Mouse (Mus musculus) CD4-positive, CD25-positive, alpha-beta regulatory T cell, adult 2 months (primary cell): Measurements from ENCODE around the gene Myoc.
"Not testable (repeated sequence)": the region's sequence is repeated elsewhere in the genome, so short reads cannot be mapped to it uniquely, and the experiment has no call there.

Experiments used
- DNase-seq: peaks from one replicate; pipeline ENCODE4 v3.0.0-alpha.2; 2012; ENCODE audit warnings: low read depth, low spot score

Gene Myoc

GRCm38 (mm10) chr1:162639051-162639750 lies at the start of gene Myoc:
Gene Myoc, plus strand, starts transcription at chr1:162639155.
- DNase-seq = no peak

DNA sequence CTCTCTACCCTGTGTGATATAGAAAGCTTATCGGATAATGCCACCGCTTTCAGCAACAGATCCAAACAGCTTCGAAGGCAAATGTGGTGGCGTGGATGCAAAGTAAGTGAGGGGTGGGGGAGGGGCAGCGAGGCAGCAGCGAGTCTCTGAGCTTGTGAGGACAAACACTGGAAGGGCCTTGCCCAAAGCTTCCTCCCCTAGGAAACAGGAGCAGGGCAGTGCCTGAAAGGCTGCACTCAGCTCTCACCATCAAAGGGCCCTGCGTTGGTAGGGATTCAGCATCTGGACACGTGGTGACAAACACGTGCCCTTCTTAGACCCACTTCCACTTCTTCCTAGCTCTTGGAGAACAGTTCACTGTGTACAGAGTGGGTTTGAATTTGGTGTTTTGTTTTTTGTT lies 49.5 kb upstream of the Myoc start:
- no peak for DNase-seq

DNA sequence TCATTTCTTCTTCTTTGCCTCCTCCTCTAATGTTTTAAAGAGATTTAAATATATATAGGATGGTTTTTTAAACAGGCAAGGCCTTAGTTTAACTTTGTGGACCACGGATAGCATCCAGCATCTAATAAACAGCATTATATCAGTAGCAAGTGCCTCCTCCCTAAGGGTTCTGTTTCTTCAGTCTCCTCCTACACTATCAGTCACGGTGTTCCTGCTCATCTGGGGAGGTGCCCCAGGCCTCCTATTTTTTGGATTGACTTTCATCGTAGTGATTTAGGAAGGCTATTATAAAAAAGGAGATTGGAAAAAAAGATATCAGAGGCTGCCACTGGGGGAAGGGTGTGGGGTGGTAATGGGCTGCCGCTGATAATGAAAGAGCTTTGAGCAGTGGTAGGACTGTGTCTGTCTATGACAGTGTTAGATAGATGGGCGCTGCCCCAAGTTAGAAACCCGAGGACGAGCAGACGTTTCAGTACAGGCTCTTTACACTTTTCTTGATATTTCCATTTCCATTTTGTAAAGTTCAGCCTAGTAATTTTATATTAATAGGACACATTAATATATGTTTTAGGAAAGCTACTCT lies 48.4 kb upstream of the Myoc start:
- DNase-seq = no peak

GRCm38 (mm10) chr1:162597379-162598102 lies 41.4 kb upstream of the Myoc start:
- DNase-seq = no peak

DNA sequence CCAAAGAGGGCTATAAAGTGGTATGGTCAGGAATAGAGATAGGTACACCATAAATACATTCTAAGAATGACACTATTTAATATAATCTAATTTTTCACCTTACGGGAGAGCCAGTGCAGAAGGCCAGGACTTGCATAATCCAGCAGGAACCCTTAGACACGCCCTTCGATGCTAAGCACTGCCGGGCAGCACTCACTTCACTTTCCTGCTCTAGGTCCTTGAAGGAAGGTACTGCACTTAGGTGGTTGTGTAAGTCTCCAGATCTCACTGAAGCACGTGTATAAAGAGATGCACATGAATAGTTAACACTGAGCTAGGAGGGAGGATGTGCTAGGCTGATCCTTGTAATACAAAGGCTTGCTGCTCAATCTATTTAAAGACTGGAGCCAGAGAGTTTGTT lies 39.3 kb upstream of the Myoc start:
- DNase-seq = no peak

- no peak for DNase-seq
These were observed 37.7 kb upstream of the Myoc start for GRCm38 (mm10) chr1:162601288-162601687.

DNA sequence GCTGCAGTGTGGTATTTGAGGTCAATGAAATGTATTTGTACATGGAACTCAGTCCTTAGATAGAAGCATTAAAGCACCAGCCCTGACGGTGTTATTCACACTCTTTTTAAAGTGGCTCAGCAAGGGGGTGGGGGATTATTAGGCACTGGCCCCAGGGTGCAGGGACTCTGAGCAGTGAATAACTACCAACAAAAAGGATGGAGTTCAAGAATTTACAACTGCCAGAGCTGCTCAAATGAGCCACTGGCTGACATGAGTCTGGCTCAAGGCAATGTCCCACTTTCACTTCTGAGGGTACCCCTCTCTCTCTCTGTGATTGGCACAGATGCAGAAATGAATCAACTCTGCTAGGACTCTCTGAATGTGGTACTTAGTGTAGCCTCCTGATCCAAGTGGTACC lies 30.8 kb upstream of the Myoc start:
- no peak for DNase-seq

DNA sequence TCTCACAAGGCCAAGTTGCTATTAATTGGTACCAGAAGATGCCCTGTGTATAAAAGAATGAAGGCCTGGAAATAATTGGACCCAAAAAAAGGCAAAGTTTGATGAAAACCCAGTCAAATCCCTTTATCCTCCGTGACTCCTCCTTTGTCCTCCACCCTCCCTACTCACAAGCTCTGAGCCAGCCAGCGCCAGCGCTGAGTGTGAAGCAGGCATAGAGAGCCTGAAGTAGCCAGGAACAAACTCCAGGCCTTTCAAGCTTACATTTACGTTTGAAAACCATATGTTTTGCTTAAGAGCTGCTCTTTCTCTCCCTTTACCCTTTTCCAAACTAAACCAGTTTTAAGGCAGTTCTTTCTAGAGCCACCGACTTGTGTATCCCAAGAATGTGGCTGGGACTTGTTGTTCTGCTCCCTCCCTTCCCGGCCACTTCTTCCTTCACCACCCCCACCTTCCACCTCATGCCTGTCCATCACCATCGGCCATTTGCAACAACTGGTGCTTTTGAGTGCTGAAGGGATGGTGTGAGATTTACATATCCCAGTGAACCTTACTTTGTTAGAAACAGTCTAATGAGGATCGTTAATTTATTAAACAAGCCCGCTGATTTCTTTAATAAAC lies 29.2 kb upstream of the Myoc start:
- DNase-seq = no peak

DNA sequence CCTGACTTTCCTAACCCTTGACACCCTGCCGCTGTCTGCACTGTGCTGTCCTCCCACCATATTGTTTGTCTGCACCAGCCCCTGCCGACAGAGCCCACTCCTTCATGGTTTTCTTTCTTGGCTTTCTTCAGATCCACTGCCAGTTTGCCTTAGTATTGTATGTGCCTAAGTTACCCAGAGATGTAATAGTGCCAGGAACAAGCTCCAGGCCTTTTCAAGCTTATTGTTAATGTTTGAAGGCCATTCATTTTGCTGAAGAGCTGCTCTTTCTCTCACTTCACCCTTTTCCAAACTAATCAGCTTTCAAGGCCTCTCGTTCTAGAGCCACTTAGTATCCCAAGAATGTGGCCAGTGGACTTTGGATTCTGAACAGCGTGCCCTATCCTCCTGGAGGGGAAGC lies 27.8 kb upstream of the Myoc start:
- DNase-seq = no peak

DNA sequence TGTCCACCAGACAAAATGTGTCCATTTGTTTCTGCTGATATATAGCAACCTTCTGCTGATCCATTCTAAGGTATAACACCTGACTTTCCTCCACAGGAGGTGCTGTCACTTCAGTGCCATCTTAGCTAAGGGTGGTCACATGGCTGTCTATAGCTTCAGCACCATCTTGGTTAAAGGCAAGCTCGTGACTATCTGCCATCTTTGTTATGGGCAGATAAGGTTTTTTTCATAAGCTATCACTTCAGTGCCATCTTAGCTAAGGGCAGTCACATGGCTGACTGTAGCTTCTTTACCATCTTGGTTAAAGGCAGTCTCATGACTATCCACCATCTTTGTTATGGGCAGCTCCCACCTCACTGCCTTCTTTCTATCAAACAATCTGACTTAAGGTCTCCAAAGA lies 23.4 kb upstream of the Myoc start:
- peak; percentile 76 for DNase-seq

DNA sequence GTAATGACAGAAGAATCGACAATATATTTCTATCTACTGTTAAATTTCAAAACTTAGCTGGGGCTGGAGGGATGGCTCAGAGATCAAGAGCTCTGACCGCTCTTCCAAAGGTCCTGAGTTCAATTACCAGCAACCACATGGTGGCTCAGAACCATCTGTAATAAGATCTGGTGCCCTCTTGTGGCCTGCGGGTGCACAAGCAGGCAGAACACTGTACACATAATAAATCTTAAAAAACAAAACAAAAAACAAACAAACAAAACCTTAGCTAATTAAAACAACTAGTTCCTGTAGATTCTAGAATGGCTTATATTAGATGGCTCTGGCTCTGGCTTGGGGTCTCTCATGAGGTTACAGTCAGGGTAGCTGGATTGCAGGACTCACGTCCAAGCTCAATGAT lies 18.5 kb upstream of the Myoc start:
- DNase-seq = peak; percentile 64

GRCm38 (mm10) chr1:162623895-162624294 lies 15.1 kb upstream of the Myoc start:
- no peak for DNase-seq

- DNase-seq = peak; percentile 54
These were observed 13.7 kb upstream of the Myoc start for GRCm38 (mm10) chr1:162625229-162625628.

DNA sequence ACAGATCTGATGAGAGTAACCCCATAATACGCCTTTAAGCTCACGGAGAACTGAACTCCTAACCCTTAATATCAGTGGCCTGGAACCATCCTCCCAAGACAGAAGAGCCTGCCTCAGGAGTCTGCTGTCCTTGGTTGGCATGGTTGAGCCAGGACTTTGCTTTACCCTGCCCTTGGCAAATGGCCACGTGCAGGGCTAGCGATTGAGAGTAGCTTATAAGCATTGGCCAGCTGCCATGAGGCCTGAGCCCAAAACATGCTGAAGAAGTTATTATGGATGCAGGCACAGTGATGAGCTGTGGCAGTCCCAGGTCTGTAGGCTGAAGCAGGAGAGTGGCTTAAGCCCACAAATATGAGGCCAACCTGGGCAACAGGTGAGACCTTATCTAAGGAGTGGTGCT lies 11.1 kb upstream of the Myoc start:
- not testable (repeated sequence) for DNase-seq

DNA sequence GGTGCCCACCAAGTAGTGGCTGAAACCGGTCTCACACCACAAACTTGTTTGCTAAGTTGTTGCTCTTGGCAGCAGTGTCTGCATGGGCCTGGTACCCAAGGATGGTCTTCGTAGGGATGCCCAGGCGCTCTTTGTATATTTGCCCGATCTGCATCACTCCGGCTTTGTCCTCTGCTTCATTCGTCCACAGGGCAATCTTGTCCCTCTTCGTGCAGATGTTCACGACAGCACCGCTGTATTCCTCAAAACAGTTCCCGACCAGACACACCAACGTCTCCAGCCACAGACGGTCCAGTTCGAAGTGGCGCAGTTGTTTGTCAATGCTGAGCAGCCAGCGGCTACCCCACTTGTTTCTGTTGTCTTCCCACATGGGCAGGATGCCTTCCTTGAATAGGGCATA lies 10.6 kb upstream of the Myoc start:
- not testable (repeated sequence) for DNase-seq

DNA sequence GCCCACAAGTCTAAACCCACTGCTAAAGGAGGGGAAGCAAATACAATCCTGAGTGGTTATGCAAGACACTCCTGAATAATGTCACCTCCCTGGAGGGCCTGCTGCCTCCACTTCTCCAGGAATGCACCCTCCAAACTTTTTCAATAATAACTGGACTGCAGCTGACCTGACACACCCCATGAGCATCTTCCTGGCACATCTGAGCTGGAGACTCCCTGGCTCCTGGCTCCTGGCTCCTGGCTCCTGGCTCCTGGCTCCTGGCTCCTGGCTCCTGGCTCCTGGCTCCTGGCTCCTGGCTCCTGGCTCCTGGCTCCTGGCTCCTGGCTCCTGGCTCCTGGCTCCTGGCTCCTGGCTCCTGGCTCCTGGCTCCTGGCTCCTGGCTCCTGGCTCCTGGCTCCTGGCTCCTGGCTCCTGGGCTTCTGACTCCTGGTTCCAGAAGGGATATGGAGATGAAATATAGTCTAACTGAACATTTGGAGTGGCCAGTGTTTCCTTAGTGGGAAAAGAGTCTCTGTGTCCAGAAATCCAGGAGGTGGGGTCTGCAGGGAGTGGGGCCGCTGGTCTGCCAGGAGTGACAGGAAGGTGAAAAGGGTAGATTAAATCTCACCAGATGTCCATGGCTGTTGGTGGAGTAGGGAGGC lies 3.5 kb upstream of the Myoc start:
- not testable (repeated sequence) for DNase-seq

GRCm38 (mm10) chr1:162636516-162636915 lies 2.4 kb upstream of the Myoc start:
- DNase-seq = no peak

GRCm38 (mm10) chr1:162638535-162638934 lies 420 bp upstream of the Myoc start:
- no peak for DNase-seq

GRCm38 (mm10) chr1:162639861-162640260 lies 906 bp downstream of the Myoc start:
- no peak for DNase-seq

DNA sequence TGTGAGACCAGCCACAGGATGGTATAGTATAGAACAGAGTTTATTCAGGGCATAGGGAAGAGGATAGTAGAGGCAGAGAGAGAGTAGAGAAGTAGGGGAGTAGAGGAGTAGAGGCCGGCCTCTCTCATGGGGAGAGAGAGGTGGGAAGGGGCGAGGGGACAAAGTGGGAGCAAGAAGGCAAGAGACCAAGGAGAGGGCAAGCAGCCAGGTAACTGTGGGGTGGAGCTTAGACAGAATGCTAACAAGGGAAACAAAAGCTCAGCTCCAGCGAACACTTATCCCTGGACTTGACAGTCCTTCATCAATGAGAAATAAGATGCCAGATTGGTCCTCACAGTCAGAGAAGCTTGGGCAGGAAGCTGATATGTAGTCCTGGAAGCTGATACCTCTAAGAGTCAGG lies 3.6 kb downstream of the Myoc start:
- no peak for DNase-seq

- no peak for DNase-seq
These were observed 4.8 kb downstream of the Myoc start for GRCm38 (mm10) chr1:162643752-162644151.

GRCm38 (mm10) chr1:162646083-162646686 lies 7.2 kb downstream of the Myoc start:
- DNase-seq = peak; percentile 41
